Mouse (Mus musculus) heart, embryonic 11.5 days (tissue): ENCODE results near the gene Vps9d1. TPM values are rescaled to one million over a fixed set of nuclear protein-coding genes. Genes with fewer than 3 reads are reported as not detected.
A peak's percentile ranks its signal among the peaks of the same experiment; 100 is the strongest.
"Not testable (repeated sequence)": the region's sequence is repeated elsewhere in the genome, so short reads cannot be mapped to it uniquely, and the experiment has no call there.

Experiments
- ATAC-seq: fragments of 200-750 bp; cut with Nextera tagmentation; replicated peaks from 2 replicates; pipeline ENCODE4 v1.8.0; 2017; ENCODE audit warnings: moderate library complexity; ENCODE audit not compliant: insufficient number of reproducible peaks, low FRiP score, low TSS enrichment
- H3K27ac ChIP-seq: fragments of 300-500 bp; sonication (generic); 2 replicates; pipeline ENCODE4 v1.5.1; 2014; ENCODE audit warnings: mild to moderate bottlenecking, low read depth, low read length
- H3K27me3 ChIP-seq: fragments of 300-500 bp; sonication (generic); 2 replicates; pipeline ENCODE4 v1.6.1; 2014; ENCODE audit warnings: mild to moderate bottlenecking, low read length, mixed read lengths; ENCODE audit not compliant: control insufficient read depth, insufficient read depth
- H3K36me3 ChIP-seq: fragments of 300-500 bp; sonication (generic); 2 replicates; pipeline ENCODE4 v1.6.1; 2014; ENCODE audit warnings: mild to moderate bottlenecking, low read length, moderate library complexity, mixed read lengths; ENCODE audit not compliant: control insufficient read depth, insufficient read depth
- H3K4me1 ChIP-seq: fragments of 300-500 bp; sonication (generic); 2 replicates; pipeline ENCODE4 v1.6.1; 2014; ENCODE audit warnings: low read length; ENCODE audit not compliant: control insufficient read depth, insufficient read depth
- H3K4me2 ChIP-seq: fragments of 300-500 bp; sonication (generic); 2 replicates; pipeline ENCODE4 v1.6.1; 2014; ENCODE audit warnings: mild to moderate bottlenecking, moderate library complexity
- H3K4me3 ChIP-seq: fragments of 300-500 bp; sonication (generic); 2 replicates; pipeline ENCODE4 v1.5.1; 2014; ENCODE audit warnings: low read depth, low read length
- H3K9ac ChIP-seq: fragments of 300-500 bp; sonication (generic); 2 replicates; pipeline ENCODE4 v1.6.1; 2014; ENCODE audit warnings: mild to moderate bottlenecking, low read depth, low read length, moderate library complexity
- H3K9me3 ChIP-seq: fragments of 300-500 bp; sonication (generic); replicated peaks from 2 replicates; pipeline ENCODE4 v1.6.1; 2016; ENCODE audit warnings: low read length; ENCODE audit not compliant: control insufficient read depth
- WGBS: fragments of 180-500 bp; shearing (Covaris S2); extraction: QIAGEN DNeasy Blood & Tissue Kit; methylation state at CpG from one replicate; pipeline ENCODE4 v1.1.7; 2014; ENCODE audit not compliant: insufficient replicate concordance; 5-methylcytosine and 5-hydroxymethylcytosine counted together
- polyA plus RNA-seq: library from polyadenylated mRNA; unstranded; fragments of >200 nt; fragmentation: Nextera tagmentation; extraction: Ambion mirVana; gene quantifications from 2 replicates; pipeline ENCODE4 v1.2.1, GENCODE M21; 2014

Gene Vps9d1
- polyA plus RNA-seq, 1 experiment from 2014 or later, result 16.8 TPM

GRCm38 (mm10) chr8:123271901-123272300, 17.8 kb upstream of the Vps9d1 start:
- H3K4me3 ChIP-seq, result no peak overlapping the region
- no peak overlapping the region for H3K27ac ChIP-seq
- H3K4me1 ChIP-seq, result 0 out of 2 replicates have a peak, but pooled peaks cover 5% of the 10 kb centered on the region
- peaks cover 27% of the 10 kb centered on the region for H3K36me3 ChIP-seq
- ATAC-seq, result no peak
- H3K9ac ChIP-seq, result no peak overlapping the region
- H3K4me2 ChIP-seq, result no peak overlapping the region
- H3K27me3 ChIP-seq, result no peaks in the 10 kb centered on the region
- no peaks in the 10 kb centered on the region for H3K9me3 ChIP-seq
- 67% methylated on average over 4 of the region's 4 CpGs for WGBS

GRCm38 (mm10) chr8:123271147-123271546, 17.0 kb upstream of the Vps9d1 start:
- peaks cover 27% of the 10 kb centered on the region for H3K36me3 ChIP-seq
- H3K4me1 ChIP-seq, result 0 out of 2 replicates have a peak, but pooled peaks cover 5% of the 10 kb centered on the region
- no peaks in the 10 kb centered on the region for H3K9me3 ChIP-seq
- no peak for ATAC-seq
- no peak overlapping the region for H3K4me3 ChIP-seq
- H3K4me2 ChIP-seq, result no peak overlapping the region
- H3K9ac ChIP-seq, result no peak overlapping the region
- H3K27ac ChIP-seq, result no peak overlapping the region
- H3K27me3 ChIP-seq, result no peaks in the 10 kb centered on the region
- WGBS, result 92% methylated on average over 10 of the region's 10 CpGs

GRCm38 (mm10) chr8:123267926-123268656, 13.9 kb upstream of the Vps9d1 start:
- Histone ChIP-seq H3K36me3 (peaks cover 37% of the 10 kb centered on the region), H3K4me2 (no peak overlapping the region), H3K27me3 (no peaks in the 10 kb centered on the region), H3K9me3 (no peaks in the 10 kb centered on the region), H3K4me3 (no peak overlapping the region), H3K27ac (no peak overlapping the region), H3K9ac (no peak overlapping the region), H3K4me1 (0 out of 2 replicates have a peak, but pooled peaks cover 5% of the 10 kb centered on the region)
- ATAC-seq, result peak; percentile 41; the same call in 1 of the 2 replicates
- 78% methylated on average over 14 of the region's 14 CpGs for WGBS

GRCm38 (mm10) chr8:123257593-123257992, 3.4 kb upstream of the Vps9d1 start:
- not testable (repeated sequence) for H3K27ac ChIP-seq, H3K9ac ChIP-seq, H3K4me3 ChIP-seq, H3K4me2 ChIP-seq, H3K27me3 ChIP-seq, ATAC-seq, H3K9me3 ChIP-seq
- peaks cover 24% of the 10 kb centered on the region for H3K36me3 ChIP-seq
- 88% methylated on average over 8 of the region's 8 CpGs for WGBS
- H3K4me1 ChIP-seq, result peaks cover 21% of the 10 kb centered on the region

- Histone ChIP-seq H3K36me3 (peaks cover 24% of the 10 kb centered on the region), H3K9me3 (no peaks in the 10 kb centered on the region), H3K27ac (no peak overlapping the region), H3K4me2 (no peak overlapping the region), H3K27me3 (no peaks in the 10 kb centered on the region), H3K9ac (no peak overlapping the region), H3K4me3 (no peak overlapping the region), H3K4me1 (peaks cover 24% of the 10 kb centered on the region)
- WGBS, result 79% methylated on average over 3 of the region's 3 CpGs
- no peak for ATAC-seq
Measured at GRCm38 (mm10) chr8:123257114-123257513, 3.0 kb upstream of the Vps9d1 start.

- Histone ChIP-seq H3K36me3 (peaks cover 27% of the 10 kb centered on the region), H3K4me3 (peak overlapping the region; percentile 99), H3K27ac (no peak overlapping the region), H3K4me2 (peak overlapping the region; percentile 97), H3K27me3 (no peaks in the 10 kb centered on the region), H3K4me1 (peaks cover 24% of the 10 kb centered on the region), H3K9ac (peak overlapping the region; percentile 97), H3K9me3 (no peaks in the 10 kb centered on the region)
- WGBS, result 69% methylated on average over 6 of the region's 6 CpGs
- no peak for ATAC-seq
Measured at GRCm38 (mm10) chr8:123255170-123255569, 1.0 kb upstream of the Vps9d1 start.

- H3K9ac ChIP-seq, result peak overlapping the region; percentile 97
- peak overlapping the region; percentile 99 for H3K4me3 ChIP-seq
- H3K36me3 ChIP-seq, result peaks cover 25% of the 10 kb centered on the region
- H3K4me2 ChIP-seq, result peak overlapping the region; percentile 97
- ATAC-seq, result 0 out of 2 replicates have a peak, but pooled peaks have one; percentile 5
- WGBS, result under 1% methylated on average over 40 of the region's 40 CpGs
- peak overlapping the region; percentile 87 for H3K27ac ChIP-seq
- no peaks in the 10 kb centered on the region for H3K27me3 ChIP-seq
- peaks cover 24% of the 10 kb centered on the region for H3K4me1 ChIP-seq
- no peaks in the 10 kb centered on the region for H3K9me3 ChIP-seq
Measured at GRCm38 (mm10) chr8:123253451-123254098, 573 bp downstream of the Vps9d1 start.

- H3K9ac ChIP-seq, result peak overlapping the region; percentile 97
- peaks cover 26% of the 10 kb centered on the region for H3K36me3 ChIP-seq
- 0 out of 2 replicates have a peak overlapping the region, but pooled peaks have one; percentile 10 for H3K27ac ChIP-seq
- peak overlapping the region; percentile 99 for H3K4me3 ChIP-seq
- peak overlapping the region; percentile 97 for H3K4me2 ChIP-seq
- no peaks in the 10 kb centered on the region for H3K9me3 ChIP-seq
- WGBS, result 50% methylated on average over 4 of the region's 4 CpGs
- ATAC-seq, result no peak
- peaks cover 24% of the 10 kb centered on the region for H3K4me1 ChIP-seq
- no peaks in the 10 kb centered on the region for H3K27me3 ChIP-seq
Measured at GRCm38 (mm10) chr8:123252925-123253324, 1.2 kb downstream of the Vps9d1 start.
